Mouse (Mus musculus) urinary bladder, postnatal 14 days (tissue): ENCODE data around the gene Ino80d.

Source experiments
- DNase-seq: peaks from one replicate; pipeline ENCODE4 v3.0.0; 2021; ENCODE audit warnings: low spot score

Ino80d gene

DNA sequence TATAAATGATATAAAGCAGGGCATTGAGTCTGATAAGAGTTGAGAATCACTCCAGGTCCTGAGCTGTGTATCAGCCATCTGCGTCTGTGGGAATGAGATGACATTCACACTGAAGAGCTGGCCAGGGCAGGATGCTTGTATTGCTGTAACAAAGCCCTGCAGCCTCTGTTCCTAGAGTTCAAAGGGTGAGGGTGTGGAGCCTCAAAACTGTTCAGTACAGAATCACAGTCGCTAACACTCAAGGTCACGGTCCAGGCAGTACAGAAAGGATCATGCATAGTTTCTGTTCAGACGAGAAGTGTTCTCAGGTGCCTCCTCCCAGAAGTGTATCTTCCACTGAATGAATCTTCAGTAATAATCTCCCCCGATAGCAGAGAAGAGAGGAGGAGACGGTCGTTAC, 203.0 kb downstream of the Ino80d start:
- no peak for DNase-seq

DNA sequence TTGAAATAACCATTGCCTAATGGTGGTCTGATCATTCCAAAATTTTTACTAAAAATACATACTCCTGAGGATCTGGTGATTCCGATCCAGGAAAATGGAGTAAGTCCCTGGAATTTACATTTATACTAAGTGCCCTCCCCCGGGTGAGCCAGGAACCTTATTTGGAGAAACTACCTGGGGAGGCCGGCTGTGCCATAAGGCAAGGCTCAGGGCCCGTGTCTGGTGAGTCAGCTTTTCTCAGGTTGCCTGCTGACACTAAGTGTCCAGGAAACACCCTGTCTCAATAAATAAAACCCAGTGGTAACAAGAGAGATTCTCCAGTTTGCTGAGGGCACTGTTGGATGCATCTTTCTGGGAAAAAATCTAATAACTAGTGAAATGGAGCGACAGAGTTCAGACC, 205.3 kb downstream of the Ino80d start:
- DNase-seq, result no peak

DNA sequence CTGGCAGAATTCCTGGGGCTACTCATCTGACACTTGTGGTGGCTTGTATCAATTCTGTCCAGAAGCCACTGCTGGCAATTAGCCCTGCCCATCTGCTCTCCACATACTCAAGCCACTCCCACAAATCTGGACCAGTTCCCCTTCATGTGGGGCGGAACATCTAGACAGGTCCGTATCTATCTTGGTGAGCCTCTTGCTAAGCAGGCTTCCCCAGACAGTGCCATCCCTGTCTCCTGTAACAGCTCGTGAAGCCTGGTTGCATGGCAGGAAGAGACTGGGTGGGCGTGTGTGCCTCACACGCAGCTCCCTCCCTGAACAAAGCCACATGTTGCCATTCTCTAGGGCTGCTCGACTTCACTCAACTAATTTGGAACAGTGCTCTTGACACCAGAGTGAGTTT, 206.0 kb downstream of the Ino80d start:
- DNase-seq, result no peak
